Mouse (Mus musculus): Measurements from ENCODE around the gene Aggf1.

DNA sequence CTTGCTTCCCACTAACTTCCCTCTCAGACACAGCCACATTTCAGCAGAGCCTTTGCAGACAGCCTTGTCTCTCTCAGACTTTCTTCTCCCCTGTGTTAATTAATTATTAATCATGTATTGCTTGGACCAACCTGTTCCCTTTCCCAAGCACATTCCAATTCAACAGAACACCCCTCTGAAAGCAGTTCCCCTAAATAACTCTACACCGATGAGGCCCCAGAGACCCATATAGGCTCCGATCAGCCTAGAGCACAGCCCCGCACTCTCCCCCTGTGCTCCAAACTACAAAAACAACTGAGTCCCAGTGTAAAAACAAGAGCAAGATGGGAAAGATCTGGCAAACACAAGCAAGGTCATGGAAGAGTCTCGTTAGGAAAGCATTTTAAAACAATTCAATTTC, 68.6 kb downstream of the Aggf1 start:
- no peak for TF ChIP-seq EP300 (optimal IDR thresholded peaks at IDR 0.05)
- TF ChIP-seq CTCF (IDR thresholded peaks at IDR 0.05; ENCODE audit: low read depth) = no peak
